Mouse (Mus musculus) erythroblast, embryonic 14.5 days (primary cell): ENCODE data around the gene Mpv17.

ENCODE experiments used
- GATA1 ChIP-seq: IDR thresholded peaks from 2 replicates; pipeline ENCODE4 v1.6.1; 2012; ENCODE audit warnings: low read length, inconsistent platforms, mixed read lengths
- TAL1 ChIP-seq: IDR thresholded peaks from 3 replicates; pipeline ENCODE4 v1.6.1; 2012; ENCODE audit warnings: low read length, inconsistent platforms, mixed read lengths

DNA sequence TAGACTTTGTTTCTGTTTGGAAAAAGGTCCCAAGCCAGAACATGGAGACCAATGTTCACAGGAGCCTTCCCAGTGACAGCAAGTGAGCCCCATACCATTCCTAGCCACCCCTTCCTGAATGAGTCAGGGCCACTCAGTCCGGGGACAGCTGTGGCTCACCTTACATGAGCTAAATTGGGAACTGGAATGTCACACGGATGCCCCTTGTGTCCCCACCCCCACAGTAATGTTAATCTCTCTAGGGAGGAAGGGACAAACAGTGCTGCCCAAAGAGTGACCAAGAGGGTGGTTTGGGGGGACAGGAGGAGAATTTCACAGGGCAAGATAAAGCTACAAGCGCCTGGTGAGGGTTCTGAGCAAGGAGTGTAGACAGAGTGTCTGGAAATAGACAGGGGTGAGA lies 37.7 kb downstream of the Mpv17 start, which contains the start of gene Trim54:
- TF ChIP-seq GATA1 (no peak), TAL1 (no peak)
